Mouse (Mus musculus) heart, embryonic 10.5 days (tissue): Measurements from ENCODE around the gene Nbas. TPM values are rescaled to one million over a fixed set of nuclear protein-coding genes. Genes with fewer than 3 reads are reported as not detected.

Experiments used
- DNase-seq: peaks from one replicate; pipeline ENCODE4 v3.0.0-alpha.2; 2017; ENCODE audit warnings: low spot score
- H3K27ac ChIP-seq: fragments of 300-500 bp; sonication (generic); 2 replicates; pipeline ENCODE4 v1.5.1; 2016; ENCODE audit warnings: mild to moderate bottlenecking
- H3K27me3 ChIP-seq: fragments of 300-500 bp; sonication (generic); 2 replicates; pipeline ENCODE4 v1.6.1; 2016; ENCODE audit warnings: mild to moderate bottlenecking; ENCODE audit not compliant: poor library complexity, insufficient read depth, severe bottlenecking
- H3K36me3 ChIP-seq: fragments of 300-500 bp; sonication (generic); 2 replicates; pipeline ENCODE4 v1.6.1; 2016; ENCODE audit warnings: mild to moderate bottlenecking, moderate library complexity
- H3K4me1 ChIP-seq: fragments of 300-500 bp; sonication (generic); 2 replicates; pipeline ENCODE4 v1.6.1; 2016; ENCODE audit warnings: mild to moderate bottlenecking
- H3K4me3 ChIP-seq: fragments of 300-500 bp; sonication (generic); 2 replicates; pipeline ENCODE4 v1.5.1; 2016; ENCODE audit warnings: mild to moderate bottlenecking, moderate library complexity
- H3K9me3 ChIP-seq: fragments of 300-500 bp; sonication (generic); 2 replicates; pipeline ENCODE4 v1.6.1; 2016; ENCODE audit warnings: mild to moderate bottlenecking, moderate library complexity
- WGBS: fragments of 180-500 bp; shearing (Covaris S2); methylation state at CpG from one replicate; pipeline ENCODE4 v1.1.7; 2016; 5-methylcytosine and 5-hydroxymethylcytosine counted together
- polyA plus RNA-seq: library from polyadenylated mRNA; unstranded; fragments of >200 nt; fragmentation: Nextera tagmentation; extraction: Ambion mirVana; gene quantifications from 2 replicates; pipeline ENCODE4 v1.2.1, GENCODE M21; 2016

Gene Nbas
- polyA plus RNA-seq, 1 experiment from 2014 or later: 10.2 TPM

- DNase-seq: no peak
- no peaks in the 10 kb centered on the region for H3K4me1 ChIP-seq
- H3K9me3 ChIP-seq: no peaks in the 10 kb centered on the region
- 85% methylated on average over 10 of the region's 10 CpGs for WGBS
- H3K27me3 ChIP-seq: no peaks in the 10 kb centered on the region
- H3K27ac ChIP-seq: no peak overlapping the region
- no peaks in the 10 kb centered on the region for H3K36me3 ChIP-seq
- H3K4me3 ChIP-seq: no peak overlapping the region
These were observed 230.4 kb downstream of the Nbas start for GRCm38 (mm10) chr12:13499237-13499889.

GRCm38 (mm10) chr12:13500191-13500590 is 231.3 kb downstream of the Nbas start:
- Histone ChIP-seq H3K4me3 (no peak overlapping the region), H3K36me3 (no peaks in the 10 kb centered on the region), H3K27ac (no peak overlapping the region), H3K9me3 (no peaks in the 10 kb centered on the region), H3K4me1 (no peaks in the 10 kb centered on the region), H3K27me3 (no peaks in the 10 kb centered on the region)
- no peak for DNase-seq
- WGBS: 88% methylated on average over 3 of the region's 3 CpGs

- no peak for DNase-seq
- Histone ChIP-seq H3K27me3 (no peaks in the 10 kb centered on the region), H3K27ac (no peak overlapping the region), H3K36me3 (no peaks in the 10 kb centered on the region), H3K9me3 (no peaks in the 10 kb centered on the region), H3K4me1 (no peaks in the 10 kb centered on the region), H3K4me3 (no peak overlapping the region)
- WGBS: 76% methylated on average over 5 of the region's 5 CpGs
These were observed 236.0 kb downstream of the Nbas start for GRCm38 (mm10) chr12:13504771-13505444.

GRCm38 (mm10) chr12:13518082-13518481 is 249.1 kb downstream of the Nbas start:
- 35% methylated on average over 1 of the region's 1 CpGs for WGBS
- Histone ChIP-seq H3K9me3 (no peaks in the 10 kb centered on the region), H3K4me1 (peaks cover 3% of the 10 kb centered on the region; the same call in 1 of the 2 replicates), H3K27ac (no peak overlapping the region), H3K4me3 (no peak overlapping the region), H3K36me3 (peaks cover 11% of the 10 kb centered on the region; the same call in 1 of the 2 replicates), H3K27me3 (no peaks in the 10 kb centered on the region)
- DNase-seq: peak; percentile 76

- Histone ChIP-seq H3K27me3 (no peaks in the 10 kb centered on the region), H3K4me1 (peaks cover 3% of the 10 kb centered on the region; the same call in 1 of the 2 replicates), H3K27ac (no peak overlapping the region), H3K4me3 (no peak overlapping the region), H3K36me3 (peaks cover 8% of the 10 kb centered on the region; the same call in 1 of the 2 replicates), H3K9me3 (no peaks in the 10 kb centered on the region)
- DNase-seq: peak; percentile 76
- WGBS: 61% methylated on average over 6 of the region's 6 CpGs
These were observed 250.5 kb downstream of the Nbas start for GRCm38 (mm10) chr12:13519413-13519812.

GRCm38 (mm10) chr12:13532731-13533365 is 263.9 kb downstream of the Nbas start:
- Histone ChIP-seq H3K4me3 (no peak overlapping the region), H3K27ac (no peak overlapping the region), H3K36me3 (0 out of 2 replicates have a peak, but pooled peaks cover 3% of the 10 kb centered on the region), H3K9me3 (no peaks in the 10 kb centered on the region), H3K27me3 (no peaks in the 10 kb centered on the region), H3K4me1 (no peaks in the 10 kb centered on the region)
- WGBS: 75% methylated on average over 1 of the region's 1 CpGs
- no peak for DNase-seq

GRCm38 (mm10) chr12:13539171-13539570 is 270.2 kb downstream of the Nbas start:
- WGBS: 90% methylated on average over 4 of the region's 4 CpGs
- Histone ChIP-seq H3K36me3 (0 out of 2 replicates have a peak, but pooled peaks cover 3% of the 10 kb centered on the region), H3K4me1 (no peaks in the 10 kb centered on the region)

GRCm38 (mm10) chr12:13543806-13544205 is 274.9 kb downstream of the Nbas start:
- Histone ChIP-seq H3K27ac (no peak overlapping the region), H3K27me3 (no peaks in the 10 kb centered on the region), H3K4me3 (no peak overlapping the region), H3K9me3 (no peaks in the 10 kb centered on the region), H3K36me3 (no peaks in the 10 kb centered on the region), H3K4me1 (no peaks in the 10 kb centered on the region)
- DNase-seq: no peak
- 87% methylated on average over 5 of the region's 5 CpGs for WGBS

More at GRCm38 (mm10) chr12:13539171-13539570, 270.2 kb downstream of the Nbas start:
- Histone ChIP-seq H3K4me3 (no peak overlapping the region), H3K27me3 (no peaks in the 10 kb centered on the region), H3K27ac (no peak overlapping the region), H3K9me3 (no peaks in the 10 kb centered on the region)
- DNase-seq: no peak

GRCm38 (mm10) chr12:13563646-13564289 is 294.8 kb downstream of the Nbas start:
- Histone ChIP-seq H3K27ac (no peak overlapping the region), H3K4me3 (no peak overlapping the region), H3K36me3 (peaks cover 9% of the 10 kb centered on the region; the same call in 1 of the 2 replicates), H3K4me1 (no peaks in the 10 kb centered on the region), H3K9me3 (no peaks in the 10 kb centered on the region), H3K27me3 (no peaks in the 10 kb centered on the region)
- WGBS: 88% methylated on average over 5 of the region's 5 CpGs
- no peak for DNase-seq

GRCm38 (mm10) chr12:13564330-13564729 is 295.4 kb downstream of the Nbas start:
- H3K27me3 ChIP-seq: no peaks in the 10 kb centered on the region

GRCm38 (mm10) chr12:13566421-13566820 is 297.5 kb downstream of the Nbas start:
- no peaks in the 10 kb centered on the region for H3K9me3 ChIP-seq
- peaks cover 6% of the 10 kb centered on the region; the same call in 1 of the 2 replicates for H3K36me3 ChIP-seq
- 86% methylated on average over 7 of the region's 7 CpGs for WGBS
- H3K4me3 ChIP-seq: no peak overlapping the region
- peak; percentile 36 for DNase-seq
- H3K4me1 ChIP-seq: no peaks in the 10 kb centered on the region
- H3K27me3 ChIP-seq: no peaks in the 10 kb centered on the region
- no peak overlapping the region for H3K27ac ChIP-seq

More at GRCm38 (mm10) chr12:13564330-13564729, 295.4 kb downstream of the Nbas start:
- no peaks in the 10 kb centered on the region for H3K4me1 ChIP-seq
- H3K27ac ChIP-seq: no peak overlapping the region
- no peaks in the 10 kb centered on the region for H3K9me3 ChIP-seq
- DNase-seq: no peak
- H3K36me3 ChIP-seq: peaks cover 9% of the 10 kb centered on the region; the same call in 1 of the 2 replicates
- WGBS: 82% methylated on average over 2 of the region's 2 CpGs
- H3K4me3 ChIP-seq: no peak overlapping the region

- Histone ChIP-seq H3K9me3 (no peaks in the 10 kb centered on the region), H3K36me3 (no peaks in the 10 kb centered on the region), H3K27me3 (no peaks in the 10 kb centered on the region), H3K4me3 (no peak overlapping the region), H3K27ac (peak overlapping the region; percentile 2; the same call in 1 of the 2 replicates), H3K4me1 (peaks cover 8% of the 10 kb centered on the region)
- peak; percentile 63 for DNase-seq
- WGBS: 68% methylated on average over 4 of the region's 4 CpGs
These were observed 306.2 kb downstream of the Nbas start for GRCm38 (mm10) chr12:13575158-13575557.
